Mouse (Mus musculus) E14TG2a.4 (cell line): ENCODE data around the gene Arl5a.
A peak's percentile ranks its signal among the peaks of the same experiment; 100 is the strongest.

ENCODE experiments used
- H3K27me3 ChIP-seq: 2 replicates; pipeline ENCODE4 v1.6.1; 2014; ENCODE audit warnings: low read length, control low read depth; ENCODE audit not compliant: insufficient read depth
- H3K36me3 ChIP-seq: 2 replicates; pipeline ENCODE4 v1.6.1; 2014; ENCODE audit warnings: low read length, control low read depth; ENCODE audit not compliant: insufficient read depth
- H3K4me1 ChIP-seq: replicated peaks from 2 replicates; pipeline ENCODE4 v1.6.1; 2014; ENCODE audit warnings: low read depth, low read length, control low read depth
- H3K4me3 ChIP-seq: replicated peaks from 2 replicates; pipeline ENCODE4 v1.5.1; 2014; ENCODE audit warnings: mild to moderate bottlenecking, low read length
- H3K9me3 ChIP-seq: 2 replicates; pipeline ENCODE4 v1.6.1; 2014; ENCODE audit warnings: low read length, control low read depth
- CTCF ChIP-seq: conservative IDR thresholded peaks from 2 replicates; pipeline ENCODE4 v1.5.1; 2014; ENCODE audit warnings: low read length
- NANOG ChIP-seq: IDR thresholded peaks from 2 replicates; pipeline ENCODE4 v1.6.1; 2014; ENCODE audit warnings: borderline replicate concordance, low read length, mixed read lengths
- POU5F1 ChIP-seq: IDR thresholded peaks from 2 replicates; pipeline ENCODE4 v1.6.1; 2014; ENCODE audit warnings: low read length, borderline replicate concordance

Arl5a gene

GRCm38 (mm10) chr2:52424747-52425522 is at the start of gene Arl5a:
Gene Arl5a (minus strand): TSS chr2:52424901.
- H3K4me1 ChIP-seq, result peaks cover 44% of the 10 kb centered on the region

GRCm38 (mm10) chr2:52471545-52472291 is 47.0 kb upstream of the Arl5a start:
- no peak overlapping the region for H3K4me3 ChIP-seq
- H3K4me1 ChIP-seq, result no peaks in the 10 kb centered on the region
- no peaks in the 10 kb centered on the region for H3K9me3 ChIP-seq
- H3K27me3 ChIP-seq, result no peaks in the 10 kb centered on the region
- no peak for TF ChIP-seq CTCF
- TF ChIP-seq POU5F1, result no peak
- peak; percentile 29; the same call in 1 of the 2 replicates for TF ChIP-seq NANOG
- H3K36me3 ChIP-seq, result no peaks in the 10 kb centered on the region

More at GRCm38 (mm10) chr2:52424747-52425522, at the start of gene Arl5a:
- H3K4me3 ChIP-seq, result peak within 1 kb of the TSS; percentile 94
- TF ChIP-seq POU5F1 (no peak), NANOG (no peak), CTCF (no peak)
- 0 out of 2 replicates have a peak, but pooled peaks cover 2% of the 10 kb centered on the region for H3K27me3 ChIP-seq
- no peaks in the 10 kb centered on the region for H3K9me3 ChIP-seq
- H3K36me3 ChIP-seq, result no peaks in the 10 kb centered on the region

DNA sequence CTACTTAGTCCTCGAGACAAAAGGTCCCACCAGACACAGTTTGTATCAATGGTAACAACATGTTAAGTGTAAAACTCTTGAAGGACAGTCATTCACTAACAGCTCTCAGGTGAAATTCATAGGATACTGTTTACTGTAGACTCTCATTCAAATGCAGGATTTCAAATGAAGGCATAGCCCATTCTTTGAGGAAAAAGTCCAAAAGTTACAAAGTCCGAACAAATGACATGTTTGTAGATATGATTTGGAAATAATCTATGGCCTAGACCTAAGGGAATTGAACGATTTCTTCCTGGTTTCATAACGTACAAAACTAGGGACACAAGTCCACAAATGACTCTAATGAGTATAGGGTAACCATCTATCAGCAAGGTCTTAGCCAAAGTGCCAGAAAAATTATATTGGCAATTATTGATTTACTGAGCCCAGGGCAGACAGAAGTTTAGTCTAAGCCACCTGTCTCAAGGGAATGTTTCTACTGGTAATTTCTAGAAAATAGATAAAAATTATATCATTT is 45.4 kb upstream of the Arl5a start:
- Histone ChIP-seq H3K27me3 (no peaks in the 10 kb centered on the region), H3K36me3 (no peaks in the 10 kb centered on the region), H3K4me1 (no peaks in the 10 kb centered on the region), H3K4me3 (no peak overlapping the region), H3K9me3 (no peaks in the 10 kb centered on the region)
- TF ChIP-seq NANOG (no peak), CTCF (no peak)

DNA sequence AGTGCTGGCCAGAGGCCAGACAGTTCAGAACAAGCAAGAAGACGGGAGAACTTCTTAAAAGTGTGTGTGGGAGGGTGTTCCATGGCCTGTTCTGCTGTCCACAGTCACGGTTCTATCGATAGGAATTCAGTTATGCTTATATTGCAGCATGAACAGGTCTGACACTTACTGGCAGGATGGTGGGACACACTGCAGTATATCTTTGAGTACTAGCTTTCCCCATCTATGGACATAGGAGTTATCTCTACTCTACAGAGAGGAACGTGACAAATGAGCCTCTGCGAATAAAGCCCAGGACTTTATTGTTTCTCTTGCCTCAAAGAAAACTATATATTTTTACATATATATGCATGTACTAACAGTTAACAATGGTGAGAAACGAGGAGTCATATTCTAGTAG is 42.9 kb upstream of the Arl5a start:
- no peaks in the 10 kb centered on the region for H3K27me3 ChIP-seq
- no peaks in the 10 kb centered on the region for H3K9me3 ChIP-seq
- H3K4me1 ChIP-seq, result no peaks in the 10 kb centered on the region
- TF ChIP-seq NANOG (no peak), CTCF (no peak), POU5F1 (no peak)
- no peaks in the 10 kb centered on the region for H3K36me3 ChIP-seq
- H3K4me3 ChIP-seq, result no peak overlapping the region

- Histone ChIP-seq H3K9me3 (no peaks in the 10 kb centered on the region), H3K4me3 (no peak overlapping the region), H3K4me1 (no peaks in the 10 kb centered on the region), H3K27me3 (no peaks in the 10 kb centered on the region), H3K36me3 (no peaks in the 10 kb centered on the region)
- TF ChIP-seq CTCF, result no peak
- TF ChIP-seq POU5F1, result no peak
- TF ChIP-seq NANOG, result no peak
These were observed 36.7 kb upstream of the Arl5a start for GRCm38 (mm10) chr2:52461206-52461967.

GRCm38 (mm10) chr2:52455606-52456479 is 31.1 kb upstream of the Arl5a start:
- H3K4me3 ChIP-seq, result no peak overlapping the region
- H3K36me3 ChIP-seq, result no peaks in the 10 kb centered on the region
- no peaks in the 10 kb centered on the region for H3K9me3 ChIP-seq
- TF ChIP-seq POU5F1 (no peak), NANOG (no peak), CTCF (no peak)
- no peaks in the 10 kb centered on the region for H3K27me3 ChIP-seq
- no peaks in the 10 kb centered on the region for H3K4me1 ChIP-seq

DNA sequence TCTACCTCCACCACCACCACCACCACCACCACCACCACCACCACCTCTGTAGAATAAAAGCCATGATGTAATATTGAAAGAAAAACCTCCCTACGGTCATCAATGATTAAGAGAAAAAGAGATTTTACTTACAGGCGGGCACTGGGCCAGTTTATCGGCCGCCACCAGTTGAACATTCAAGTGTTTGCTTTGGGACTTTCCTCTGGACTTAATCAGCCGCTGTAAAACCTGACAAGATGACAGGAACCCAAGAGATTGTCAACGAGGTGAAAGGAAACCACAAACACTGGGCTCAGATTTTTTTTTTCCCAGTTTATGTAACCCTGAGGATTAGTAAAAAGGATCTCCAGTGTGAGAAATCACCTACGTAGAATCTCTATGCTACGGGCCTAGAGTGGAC is 25.1 kb upstream of the Arl5a start:
- H3K4me3 ChIP-seq, result no peak overlapping the region
- TF ChIP-seq NANOG (no peak), CTCF (no peak), POU5F1 (no peak)
- H3K36me3 ChIP-seq, result no peaks in the 10 kb centered on the region
- no peaks in the 10 kb centered on the region for H3K27me3 ChIP-seq
- no peaks in the 10 kb centered on the region for H3K9me3 ChIP-seq
- no peaks in the 10 kb centered on the region for H3K4me1 ChIP-seq
